Mouse (Mus musculus) gastrocnemius, postnatal 36 days (tissue): ENCODE data around the gene Psmb8. TPM values are rescaled to one million over a fixed set of nuclear protein-coding genes. Genes with fewer than 3 reads are reported as not detected.

Source experiments
- DNase-seq, 2 experiments: peaks; one replicate each; pipeline ENCODE4 v3.0.0; 2022
- intact Hi-C: fragments of 180-260 bp; cut with DNase I; formaldehyde crosslinking; loops from one replicate; pipeline ENCODE4 v1.15.1; 2025
- long read RNA-seq, 2 experiments: library from polyadenylated mRNA; stranded (forward); transcript quantifications; one replicate each; pipeline ENCODE4 v2.0.0; 2021
- total RNA-seq, 2 experiments: library from RNA; stranded (reverse); gene quantifications; 2 replicates each; pipeline ENCODE4 v1.2.3; 2021

The Psmb8 gene
- total RNA-seq = 1 to 10 TPM; 3.1 to 3.5 TPM
- long read RNA-seq, experiment 1, partial matches to known transcripts = 0 of 16 reads
- long read RNA-seq, experiment 1, other reads (novel, unspliced or antisense) = 12 of 16 reads
- long read RNA-seq, experiment 2, transcript Psmb8-201 (6 exons, 1,628 nt) = major isoform, 5 of 19 reads
- long read RNA-seq, experiment 2, partial matches to known transcripts = 1 of 19 reads
- long read RNA-seq, experiment 2, other reads (novel, unspliced or antisense) = 13 of 19 reads

DNA sequence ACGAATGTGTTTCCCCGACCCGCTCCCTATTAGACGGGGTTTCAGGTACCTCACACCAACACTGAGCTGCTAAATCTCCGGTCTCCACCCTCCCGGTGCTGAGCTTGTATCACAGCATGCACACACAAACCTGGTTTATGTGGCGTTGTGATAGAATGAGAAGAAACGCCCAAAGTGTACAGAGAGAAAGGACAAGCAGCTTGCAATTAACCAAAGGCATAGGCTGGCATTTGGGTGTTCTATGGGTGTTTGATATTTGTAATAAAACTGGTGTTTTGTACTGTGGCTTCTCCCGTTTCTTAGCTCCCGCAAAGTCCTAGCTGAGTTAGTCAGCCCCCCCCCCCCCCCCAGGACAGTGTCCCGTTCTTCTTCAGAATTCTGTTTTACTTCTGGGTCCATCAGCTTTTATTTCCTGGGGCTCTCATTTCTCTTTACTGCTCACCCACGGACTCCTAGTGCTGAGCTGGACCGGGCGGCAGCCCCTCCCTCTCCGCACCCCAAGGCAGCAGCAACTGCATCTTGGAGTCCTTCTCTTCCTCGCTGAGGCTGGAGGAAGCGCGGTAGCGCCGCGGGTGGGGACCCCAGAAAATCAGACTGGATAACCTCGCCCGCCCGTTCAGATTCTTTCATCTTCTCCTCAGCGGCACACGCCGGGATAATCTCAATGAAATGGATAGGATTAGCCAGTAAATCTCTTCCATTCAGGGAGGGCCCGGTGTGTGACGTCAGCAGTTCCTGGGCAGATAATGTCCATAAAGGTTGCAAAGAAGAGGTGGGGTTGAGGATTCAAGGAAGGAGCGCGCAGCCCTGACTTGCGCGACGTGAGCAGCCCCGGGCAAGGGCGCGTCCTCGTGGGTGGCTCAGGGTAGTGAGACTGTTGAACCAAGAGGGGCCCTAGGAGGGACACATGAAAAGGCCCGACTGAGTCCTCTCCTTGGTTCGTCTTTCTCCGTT lies at the start of gene Psmb8:
Psmb8 (plus strand) TSS at position 781 of the 954 bp plus-strand sequence.
- intact Hi-C loops = no loop called here
- peak; percentile 84 to 90 for DNase-seq

DNA sequence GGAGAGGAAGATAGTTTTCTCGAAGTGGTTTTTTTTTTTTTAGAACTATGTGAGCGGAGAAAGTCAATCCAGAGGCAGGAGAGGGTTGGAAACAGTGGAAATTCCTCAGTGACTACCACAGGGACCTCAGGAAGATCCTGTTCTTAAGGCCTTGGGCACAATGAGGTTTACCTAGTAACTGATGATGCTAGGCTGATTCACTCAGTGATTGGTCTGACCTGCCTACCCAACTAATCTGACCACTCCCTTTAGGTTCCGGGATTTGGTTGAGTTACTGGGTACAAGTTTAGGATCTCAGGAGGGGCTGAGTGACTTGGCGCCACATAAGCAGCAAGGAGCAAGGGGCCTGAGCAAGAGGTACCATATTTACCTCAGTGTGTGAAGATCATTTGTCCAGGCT lies 44.6 kb upstream of the Psmb8 start, which contains the start of gene H2-DMb1:
H2-DMb1 (plus strand) TSS at position 150 of the 400 bp plus-strand sequence.
- intact Hi-C loops = no loop called here

DNA sequence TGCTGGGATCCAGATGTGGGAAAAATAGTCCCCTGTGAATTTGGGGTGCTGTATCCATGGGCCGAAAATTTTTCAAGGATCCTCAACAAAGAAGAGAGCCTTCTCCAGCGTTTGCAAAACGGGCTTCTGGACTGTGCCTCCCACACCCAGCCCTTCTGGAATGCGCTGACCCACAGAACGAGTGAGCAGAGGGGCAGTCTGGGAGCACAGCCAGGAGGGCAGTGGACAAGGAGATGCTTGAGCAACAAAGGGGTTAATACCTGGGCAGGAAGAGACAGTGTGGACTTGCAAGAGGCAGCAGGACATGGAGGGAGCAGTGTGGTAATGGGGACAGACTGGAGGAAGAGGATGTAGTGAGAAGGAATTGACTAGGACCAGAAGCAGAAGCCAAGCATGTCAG lies 42.0 kb upstream of the Psmb8 start:
- intact Hi-C loops = no loop called here
- DNase-seq = no peak

More for the DNA sequence above, 44.6 kb upstream of the Psmb8 start, which contains the start of gene H2-DMb1:
- no peak for DNase-seq

DNA sequence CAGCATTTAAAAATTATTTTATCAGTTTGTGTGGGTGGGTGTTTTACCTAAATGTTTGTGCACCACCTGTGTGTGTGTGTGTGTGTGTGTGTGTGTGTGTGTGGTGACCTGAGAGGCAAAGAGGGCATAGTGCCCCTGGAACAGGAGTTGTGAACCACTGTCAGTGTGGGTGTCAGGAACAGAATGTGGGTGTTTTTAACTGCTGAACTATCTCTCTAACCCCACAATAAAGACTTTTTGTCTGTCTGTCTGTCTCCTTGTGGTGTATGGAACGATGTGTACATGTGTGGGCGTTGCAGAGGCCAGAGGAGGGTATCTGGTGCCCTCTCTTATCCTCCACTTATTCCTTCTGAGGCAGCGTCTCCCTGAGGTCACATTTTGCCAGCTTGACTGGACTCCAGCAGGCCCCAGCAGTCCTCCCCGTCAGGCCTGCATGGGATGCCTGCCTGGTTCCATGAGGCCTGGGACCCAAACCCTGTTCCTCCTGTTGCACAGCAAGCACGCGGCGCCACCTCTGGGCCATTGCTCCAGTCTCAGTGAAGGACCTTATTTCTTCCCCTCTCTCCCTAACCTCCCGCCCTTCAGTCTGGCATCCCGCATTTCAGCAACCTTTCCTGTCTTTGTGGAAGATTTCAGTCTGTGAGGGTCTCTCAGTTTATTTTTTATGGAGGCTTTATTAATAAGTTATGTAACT lies 33.2 kb upstream of the Psmb8 start:
- no peak for DNase-seq

DNA sequence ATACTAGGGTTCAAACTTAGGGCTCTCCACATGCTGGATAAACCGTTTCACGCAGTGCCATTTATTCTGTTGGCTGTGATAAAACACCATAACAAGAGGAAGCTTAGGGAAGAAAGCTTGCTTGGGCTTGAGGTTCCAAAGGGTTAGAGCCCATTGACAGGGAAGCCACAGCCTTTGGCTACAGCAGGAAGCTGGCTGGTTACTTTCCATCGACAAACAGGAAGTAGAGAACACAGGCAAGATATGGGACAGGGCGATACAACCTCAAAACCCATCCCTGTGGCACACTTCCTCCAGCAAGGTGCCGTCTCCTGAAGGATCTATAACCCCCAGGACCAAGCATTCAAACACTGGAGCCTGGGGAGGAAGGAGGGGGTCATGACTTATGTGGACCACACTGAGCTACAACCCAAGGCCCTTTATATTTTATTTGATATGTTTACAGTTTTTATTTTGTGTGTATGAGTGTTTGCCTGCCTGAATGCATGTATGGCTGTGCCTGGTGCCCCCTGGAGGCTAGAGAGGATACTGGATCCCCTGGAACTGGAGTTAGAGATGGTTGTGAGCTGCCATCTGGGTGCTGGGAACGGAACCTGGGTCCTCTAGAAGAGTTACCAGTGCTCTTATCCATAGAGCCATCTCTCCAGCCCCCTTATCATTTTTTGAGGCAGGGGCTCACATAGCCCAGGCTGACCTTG lies 32.3 kb upstream of the Psmb8 start:
- no peak for DNase-seq
- intact Hi-C loops = loop anchor here (5.0 kb wide), 1 partner anchor 63 kb away; no protein-coding TSS in a partner anchor

More for the DNA sequence above, 33.2 kb upstream of the Psmb8 start:
- intact Hi-C loops = no loop called here

DNA sequence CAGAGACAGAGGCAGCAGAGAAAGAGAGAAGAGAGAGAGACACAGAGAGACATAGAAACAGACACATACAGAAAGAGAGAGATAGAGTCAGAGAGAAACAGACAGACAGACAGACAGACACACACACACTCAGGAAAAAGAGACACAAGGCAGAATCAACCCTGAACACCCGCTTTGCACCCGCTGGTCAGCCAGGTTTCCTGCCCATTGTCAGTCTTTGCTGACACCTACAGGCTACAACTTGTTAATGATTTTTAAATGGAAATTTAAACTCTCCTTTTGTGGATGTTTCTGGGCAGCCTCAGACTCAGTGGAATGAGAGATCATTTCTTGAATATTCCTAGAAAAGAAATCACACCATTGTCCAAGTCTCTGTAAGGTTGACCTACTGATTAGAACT lies 28.2 kb upstream of the Psmb8 start:
- intact Hi-C loops = loop anchor here (5.0 kb wide), 1 partner anchor 67 kb away; no protein-coding TSS in a partner anchor
- no peak for DNase-seq

DNA sequence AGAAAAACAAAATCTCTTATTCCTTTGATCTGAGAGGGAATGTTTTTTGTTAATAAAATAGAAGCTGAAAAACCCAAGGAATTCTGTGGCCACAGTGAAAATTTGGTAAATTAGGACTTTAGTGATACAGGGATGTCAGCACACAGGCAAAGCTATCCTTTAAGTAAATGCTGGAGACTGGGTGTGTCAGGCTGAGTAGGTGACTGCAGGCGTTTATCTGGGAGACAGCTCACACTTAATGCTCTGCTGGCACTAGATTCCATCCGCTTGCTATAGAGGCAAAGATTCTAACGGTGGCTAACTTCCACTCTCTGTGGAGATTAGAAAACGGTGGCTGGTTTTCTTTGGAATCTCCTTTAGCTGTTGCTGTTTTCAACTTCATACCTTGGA lies 27.0 kb upstream of the Psmb8 start:
- no peak for DNase-seq
- intact Hi-C loops = loop anchor here (1.0 to 2.0 kb wide), 2 partner anchors 34 to 65 kb away; no protein-coding TSS in a partner anchor

DNA sequence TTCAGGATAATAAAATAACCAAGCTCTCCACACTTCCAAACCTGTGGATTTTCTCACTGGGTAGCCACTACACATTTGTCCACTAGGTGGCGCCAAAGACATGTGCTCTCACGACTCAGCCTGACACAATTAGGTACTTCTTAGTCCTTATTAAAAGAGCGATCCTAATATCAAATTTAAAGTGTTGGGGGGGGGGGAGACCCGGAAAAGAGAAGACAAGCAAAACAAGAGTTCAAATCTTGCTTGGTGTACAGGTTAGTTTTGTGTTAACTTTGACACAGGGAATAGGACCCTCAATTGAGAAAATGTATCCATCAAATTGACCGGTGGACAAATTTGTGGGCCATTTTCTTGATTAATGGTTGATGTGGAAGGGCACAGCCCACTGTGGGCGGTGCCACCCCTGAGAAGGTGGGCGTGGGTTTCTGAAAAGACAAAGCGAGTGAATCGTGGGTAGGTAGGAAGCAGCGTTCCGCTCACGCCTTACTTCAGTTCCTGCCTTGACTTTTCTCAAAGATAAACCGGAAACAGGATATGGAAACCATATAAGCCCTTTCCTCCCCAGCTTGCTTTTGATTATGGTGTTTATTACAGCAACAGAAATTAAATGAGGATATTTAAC lies 26.5 kb upstream of the Psmb8 start:
- intact Hi-C loops = loop anchor here (1.0 to 2.0 kb wide), 2 partner anchors 34 to 64 kb away; no protein-coding TSS in a partner anchor
- DNase-seq = peak; percentile 69 to 70

DNA sequence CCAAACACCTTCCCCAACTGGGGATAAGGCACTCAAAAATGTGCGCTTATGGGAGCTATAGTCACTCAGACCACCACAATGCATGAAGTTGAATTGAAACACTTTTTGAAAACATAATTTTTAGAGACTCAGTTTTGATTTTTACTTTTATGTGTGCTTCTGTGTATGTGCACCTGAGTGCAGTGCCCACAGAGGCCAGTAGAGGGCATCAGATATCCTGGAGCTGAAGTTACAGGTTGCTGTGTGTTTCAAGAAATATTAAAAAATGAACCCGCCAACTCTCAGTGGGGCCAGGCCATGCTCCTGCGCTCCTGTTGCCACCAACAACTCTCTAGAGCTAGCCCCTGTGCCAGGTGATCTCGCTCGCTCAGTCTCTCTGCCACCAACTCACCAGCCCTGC lies 25.0 kb upstream of the Psmb8 start:
- no peak for DNase-seq
- intact Hi-C loops = no loop called here

DNA sequence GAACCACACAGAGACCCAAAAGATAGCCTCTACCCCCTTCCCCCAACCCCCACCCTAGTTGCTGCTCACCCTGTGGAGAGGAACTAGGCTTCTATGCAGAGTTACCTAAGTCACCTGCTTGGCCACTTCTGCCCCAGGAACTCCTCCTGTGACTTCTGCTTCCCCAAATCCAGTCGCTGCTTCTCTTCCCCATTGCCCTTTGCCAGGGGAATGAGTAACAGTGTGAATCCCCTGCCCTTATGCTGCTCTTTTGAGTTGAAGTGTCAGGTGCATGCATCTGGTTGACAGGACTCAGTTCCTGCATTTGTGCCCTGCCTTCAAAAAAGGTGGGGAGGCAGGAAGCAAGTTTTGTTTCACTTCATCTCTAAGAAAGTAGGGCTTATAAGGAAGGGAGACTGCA lies 23.4 kb upstream of the Psmb8 start:
- no peak for DNase-seq
- intact Hi-C loops = no loop called here

DNA sequence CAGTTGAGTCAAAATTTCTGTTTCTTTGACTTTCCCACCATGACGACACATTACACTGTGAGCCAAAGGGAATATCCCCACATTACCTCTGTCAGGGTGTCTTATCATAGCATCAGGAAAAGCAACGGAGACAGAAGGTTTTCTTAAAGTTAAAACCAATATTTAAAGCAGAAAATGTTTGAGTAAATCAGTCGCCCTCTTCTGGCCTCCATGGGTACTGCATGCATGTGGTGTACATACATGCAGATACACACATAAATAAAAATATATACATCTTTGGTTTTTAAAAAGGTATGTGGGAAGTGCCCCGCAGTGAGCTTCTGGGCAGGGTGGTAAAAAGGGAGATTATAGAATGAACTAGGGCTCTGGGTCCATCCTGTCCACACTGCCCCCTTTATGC lies 20.3 kb upstream of the Psmb8 start:
- no peak for DNase-seq
- intact Hi-C loops = no loop called here

DNA sequence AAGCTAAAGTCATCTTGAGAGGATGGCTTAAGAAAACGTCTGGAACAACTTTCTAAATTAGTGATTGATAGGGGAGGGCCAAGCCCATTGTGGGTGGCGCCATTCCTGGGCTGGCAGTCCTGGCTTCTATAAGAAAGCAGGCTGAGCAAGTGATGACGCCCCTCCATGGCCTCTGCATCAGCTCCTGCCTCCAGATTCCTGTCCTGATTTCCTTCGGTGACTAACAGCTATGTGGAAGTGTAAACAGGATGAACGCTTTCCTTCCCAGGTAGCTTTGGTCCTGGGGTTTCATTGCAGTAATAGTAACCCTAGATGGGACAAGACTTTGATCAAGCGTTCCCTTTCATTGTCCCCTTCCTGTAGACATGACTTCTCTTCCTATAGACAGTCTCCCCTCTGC lies 18.5 kb upstream of the Psmb8 start:
- no peak for DNase-seq
- intact Hi-C loops = no loop called here

DNA sequence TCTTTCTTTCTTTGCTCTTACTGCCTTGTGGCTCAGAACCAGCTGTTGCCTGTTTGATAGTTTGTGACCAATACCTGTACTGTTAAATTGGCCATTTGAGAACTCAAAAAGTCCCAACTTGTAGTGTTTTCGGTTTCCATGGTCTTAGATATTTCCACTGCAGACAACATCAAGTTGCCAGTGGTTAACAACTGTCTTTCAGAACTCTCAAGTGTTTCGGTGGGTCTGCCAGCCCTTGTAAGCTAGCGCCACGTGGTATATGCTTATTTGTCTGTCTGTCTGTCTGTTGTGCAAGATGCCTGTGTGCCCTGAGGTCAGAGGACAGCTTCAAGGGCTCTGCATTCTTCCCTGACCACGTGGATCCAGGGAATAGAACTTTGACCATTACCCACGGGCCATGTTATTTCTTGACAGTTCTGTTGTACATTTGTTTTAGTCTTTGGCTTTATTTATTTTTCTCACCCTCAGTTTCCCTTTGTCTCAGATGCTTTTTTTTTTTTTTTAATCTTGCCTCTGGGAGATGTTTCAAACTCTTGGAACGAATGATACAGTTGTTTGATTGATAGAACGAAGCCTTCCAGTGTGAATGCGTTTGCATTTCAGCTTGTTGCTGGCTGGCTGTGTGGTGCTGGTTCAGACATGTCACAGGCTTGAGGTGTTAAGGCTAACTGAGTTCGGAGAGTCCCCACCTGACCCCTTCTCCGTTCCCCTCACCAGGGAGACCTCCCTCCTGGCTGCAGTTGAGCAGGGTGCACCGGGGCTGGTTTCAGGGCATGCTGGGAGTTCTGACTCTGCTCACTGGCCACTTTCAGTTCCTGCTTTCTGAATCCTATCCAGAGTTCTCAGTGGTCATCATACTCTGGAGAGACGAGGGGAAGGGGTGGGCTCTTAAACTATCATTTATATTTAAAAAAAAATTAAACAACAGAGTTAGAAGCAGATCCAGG lies 17.3 kb upstream of the Psmb8 start:
- intact Hi-C loops = no loop called here
- DNase-seq = no peak

DNA sequence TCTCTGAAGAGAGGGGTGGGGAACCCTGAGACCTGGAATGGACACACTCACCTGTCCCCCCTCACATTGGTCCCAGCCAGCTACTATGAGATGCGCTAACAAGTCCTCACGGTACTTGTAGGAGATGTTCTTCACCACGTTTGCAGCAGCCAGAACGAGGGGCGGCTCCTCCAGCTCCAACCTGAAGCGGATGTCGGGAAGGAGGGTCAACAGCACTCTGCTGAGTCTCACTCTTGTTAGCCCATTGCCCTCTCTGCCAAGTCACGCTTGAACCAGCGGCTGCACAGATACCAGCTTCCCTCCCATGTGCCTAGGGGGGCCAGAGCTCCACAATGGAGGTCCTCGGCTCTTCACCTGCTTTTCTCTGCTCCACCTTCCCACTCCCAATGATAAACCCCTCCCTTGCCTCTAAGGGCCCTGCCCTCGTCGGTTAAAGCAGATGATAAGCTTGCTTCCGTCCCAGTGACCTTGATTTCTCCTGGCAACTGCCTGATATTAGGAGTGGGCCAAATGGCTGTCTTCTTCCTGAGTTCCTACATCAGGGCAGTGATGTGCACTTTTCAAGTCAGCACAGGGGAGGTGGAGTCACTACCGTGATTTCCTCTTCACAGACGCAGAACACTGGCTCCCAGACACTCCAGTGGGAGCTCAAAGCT lies 13.8 kb upstream of the Psmb8 start:
- intact Hi-C loops = no loop called here
- no peak for DNase-seq

DNA sequence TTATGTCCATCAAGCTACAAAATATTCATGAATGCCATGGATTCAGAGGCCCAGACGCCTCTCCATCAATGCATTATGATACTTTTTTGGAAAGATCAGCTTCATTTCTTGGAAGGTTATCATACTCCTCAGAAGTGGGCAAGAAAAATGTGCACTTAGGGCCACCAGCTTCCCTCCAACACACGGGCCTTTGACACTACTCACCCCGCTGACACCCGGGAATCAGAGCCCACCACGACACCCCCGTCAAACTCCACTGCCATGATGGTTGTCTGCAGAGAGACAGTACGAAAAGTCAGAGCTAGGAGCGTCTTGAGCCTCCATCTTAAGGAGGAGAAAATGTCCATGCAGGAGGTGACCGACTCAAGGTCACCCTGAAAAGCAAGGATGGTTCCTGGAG lies 12.0 kb upstream of the Psmb8 start:
- no peak for DNase-seq
- intact Hi-C loops = no loop called here

DNA sequence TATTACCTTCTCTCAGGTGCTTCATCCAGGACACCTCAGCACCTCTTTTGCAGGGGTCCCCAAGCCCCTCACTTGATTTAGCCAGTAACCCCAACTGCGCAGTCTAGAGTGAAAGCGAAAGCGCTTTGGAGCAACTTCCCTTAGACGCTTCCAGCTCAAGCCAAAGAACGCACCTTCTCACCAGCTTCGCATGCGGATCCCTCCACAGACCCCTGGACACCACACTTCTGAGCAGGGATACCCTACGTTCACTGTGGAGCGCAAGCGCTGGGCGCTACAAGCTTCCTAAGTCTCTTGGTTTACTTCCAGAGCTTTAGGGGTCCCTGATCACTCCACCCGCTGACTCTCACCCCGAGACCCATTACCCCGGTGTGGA lies 10.6 kb upstream of the Psmb8 start:
- intact Hi-C loops = no loop called here

DNA sequence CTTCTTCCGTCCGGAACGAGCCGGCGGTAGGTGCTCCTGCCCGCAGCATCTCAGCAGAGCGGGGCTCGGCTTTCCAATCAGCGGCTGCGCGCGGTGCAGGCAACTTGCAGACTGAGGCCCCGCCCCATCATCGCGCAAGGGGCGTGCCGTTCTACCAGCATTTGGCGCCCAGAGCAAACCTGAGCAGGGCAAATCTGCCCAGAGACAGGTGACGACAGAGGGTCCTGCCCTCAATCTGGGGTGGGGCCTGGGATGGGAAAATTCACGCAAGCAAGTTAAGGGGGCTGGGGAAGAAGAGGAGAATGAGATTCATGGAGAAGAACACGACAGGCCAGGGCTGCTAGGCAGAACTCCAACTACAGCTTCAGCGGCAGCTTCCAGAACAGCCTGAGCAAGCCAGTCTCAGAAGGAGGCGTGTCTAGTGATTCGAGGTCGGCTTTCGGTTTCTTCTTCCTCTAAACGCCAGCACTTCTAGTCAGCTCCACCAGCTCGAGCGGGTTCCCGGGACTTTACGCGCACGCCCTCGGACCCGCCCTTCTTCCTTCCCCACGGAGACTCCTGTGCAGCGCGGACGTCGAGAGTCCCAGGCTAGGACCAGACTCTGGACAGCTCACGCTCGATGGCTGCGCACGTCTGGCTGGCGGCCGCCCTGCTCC lies 10.1 kb upstream of the Psmb8 start, which contains the start of the genes Tap1 and Psmb9:
Tap1 (plus strand) TSS at position 293 of the 656 bp plus-strand sequence.
Psmb9 (minus strand) TSS at position 504 of the 656 bp plus-strand sequence.
- intact Hi-C loops = no loop called here
- peak; percentile 96 to 98 for DNase-seq

More for the DNA sequence above, 10.6 kb upstream of the Psmb8 start:
- no peak for DNase-seq
